Mouse (Mus musculus) CH12F3 (cell line): Measurements from ENCODE around the gene Ptges2.
"Not testable (repeated sequence)": the region's sequence is repeated elsewhere in the genome, so short reads cannot be mapped to it uniquely, and the experiment has no call there.

Source experiments
- in situ Hi-C: fragments of 300-500 bp; cut with MboI; formaldehyde crosslinking; loops from 2 replicates; pipeline ENCODE4 v1.14.3; 2020; ENCODE audit warnings: low sequenced_read_pairs

Ptges2 gene

DNA sequence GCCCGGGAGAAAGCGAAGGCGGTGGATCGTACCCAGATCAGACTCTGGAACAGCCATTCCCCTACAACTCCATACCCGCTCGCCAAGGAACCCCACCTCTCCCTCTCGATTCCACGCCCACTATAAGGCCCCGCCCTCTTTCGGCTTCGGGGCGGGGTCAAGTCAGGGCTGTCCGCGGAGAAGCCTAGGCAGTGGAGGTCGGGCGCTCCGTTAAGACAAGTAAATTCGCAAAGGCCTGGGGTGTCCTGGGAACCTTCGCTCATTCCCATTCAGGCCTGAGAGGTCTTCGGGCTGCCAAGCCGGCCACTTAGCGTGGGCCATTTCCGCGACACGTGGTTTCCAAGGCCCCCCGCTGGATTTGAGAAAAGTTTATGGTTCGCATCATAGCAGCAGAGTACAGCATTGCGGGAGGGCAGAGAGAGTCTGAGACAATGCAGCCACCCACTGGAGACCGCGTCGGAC is at the start of gene Ptges2:
Ptges2 (plus strand) TSS at position 413 of the 462 bp plus-strand sequence.
- in situ Hi-C loops = loop anchor here (10.0 kb wide), 1 partner anchor 169 kb away; no protein-coding TSS in a partner anchor

DNA sequence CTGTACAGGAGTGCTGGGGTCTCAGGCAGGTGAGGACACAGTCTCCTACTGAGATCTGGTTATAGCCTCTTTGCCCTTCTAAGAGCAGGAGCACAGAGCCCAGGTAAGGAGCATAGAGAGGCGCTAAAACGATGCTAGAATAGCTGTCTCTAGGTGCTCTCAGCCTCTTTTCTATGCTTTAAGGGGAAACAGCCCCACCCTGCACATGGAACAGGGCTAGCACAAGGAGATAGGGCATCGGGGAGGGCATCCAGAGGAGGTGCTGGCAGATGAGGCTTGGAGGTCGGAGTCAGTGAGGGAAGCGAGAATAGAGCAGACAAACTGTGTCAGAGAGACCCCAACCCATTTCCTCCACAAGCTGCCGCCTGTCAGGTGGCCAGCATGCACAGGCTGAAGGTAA is 48.7 kb upstream of the Ptges2 start:
- in situ Hi-C loops = no loop called here

DNA sequence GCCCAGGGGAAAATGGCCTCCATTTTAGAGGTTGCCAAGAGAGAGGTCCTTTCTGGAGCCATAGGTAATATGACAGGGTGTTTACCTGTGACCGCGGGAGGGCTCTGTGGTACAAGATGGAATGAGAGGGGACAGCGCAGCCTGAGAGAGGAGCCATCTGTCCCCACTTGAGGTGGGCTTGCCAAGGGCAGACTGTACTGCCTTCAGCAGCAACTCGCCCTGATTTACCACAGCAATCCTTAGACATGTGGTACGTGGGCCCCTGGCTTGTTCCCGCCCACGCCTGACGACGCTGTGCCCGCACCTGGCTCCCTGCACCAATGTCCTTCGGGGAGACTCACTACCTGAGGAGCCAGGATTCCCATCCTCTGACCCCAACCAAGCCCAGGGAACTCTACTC is 47.4 kb upstream of the Ptges2 start:
- in situ Hi-C loops = no loop called here

DNA sequence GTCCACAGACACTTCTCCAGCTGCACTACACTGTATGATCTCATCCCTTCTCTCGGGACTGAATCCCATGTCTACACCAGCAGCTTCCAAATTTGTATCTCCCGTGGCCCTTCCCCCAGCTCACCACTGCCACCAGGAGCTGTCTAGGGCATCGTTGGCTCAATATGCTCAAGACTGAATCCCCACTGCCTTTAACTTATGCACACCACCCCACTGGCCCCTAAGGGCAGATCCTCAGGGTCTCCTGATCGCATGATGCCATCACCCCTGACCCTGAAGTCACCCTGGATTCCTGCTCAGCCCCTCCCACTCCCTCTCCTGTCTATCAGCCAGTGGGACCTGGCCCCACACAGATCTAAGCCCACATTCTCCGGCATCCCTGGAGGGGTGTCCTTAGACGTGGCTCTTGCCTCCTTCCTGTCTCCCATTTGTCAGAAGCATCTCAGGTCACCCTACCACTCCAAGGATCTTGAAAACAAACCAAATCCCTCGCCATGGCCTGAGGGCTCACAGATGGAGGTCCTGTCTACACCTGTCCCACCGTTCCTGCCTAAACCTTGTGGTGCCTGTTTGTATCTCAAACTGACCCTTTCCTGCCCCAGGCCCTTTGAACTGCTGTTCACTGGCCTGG is 46.0 kb upstream of the Ptges2 start:
- in situ Hi-C loops = no loop called here

DNA sequence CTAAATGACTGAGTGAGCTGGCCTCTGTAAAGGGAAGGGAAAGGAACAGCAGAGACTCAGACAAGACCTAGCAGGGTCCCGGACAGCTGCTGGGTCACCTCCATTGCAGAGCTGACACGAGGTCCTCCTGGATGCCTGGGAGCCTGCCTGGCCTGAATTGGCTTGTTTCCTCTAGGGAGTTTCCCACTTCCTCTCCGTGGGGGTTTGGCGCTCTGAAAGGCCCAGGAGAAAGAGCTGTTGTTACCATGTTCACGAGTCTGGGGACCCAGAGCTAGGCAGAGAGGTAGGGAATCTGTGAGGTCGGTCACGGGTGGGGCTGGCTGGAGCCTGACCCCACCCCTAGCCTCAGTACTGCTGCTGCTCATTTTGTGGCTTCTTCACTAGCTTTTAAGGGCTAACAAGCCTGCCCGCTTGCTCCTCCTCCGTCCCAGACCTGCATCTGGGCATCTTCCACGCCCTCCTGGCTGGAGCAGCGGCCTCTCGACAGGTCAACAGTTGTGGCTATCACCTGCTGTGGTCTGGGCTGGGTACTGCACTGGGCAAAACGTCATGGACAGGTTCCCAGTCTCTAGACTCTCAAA is 45.1 kb upstream of the Ptges2 start:
- in situ Hi-C loops = no loop called here

DNA sequence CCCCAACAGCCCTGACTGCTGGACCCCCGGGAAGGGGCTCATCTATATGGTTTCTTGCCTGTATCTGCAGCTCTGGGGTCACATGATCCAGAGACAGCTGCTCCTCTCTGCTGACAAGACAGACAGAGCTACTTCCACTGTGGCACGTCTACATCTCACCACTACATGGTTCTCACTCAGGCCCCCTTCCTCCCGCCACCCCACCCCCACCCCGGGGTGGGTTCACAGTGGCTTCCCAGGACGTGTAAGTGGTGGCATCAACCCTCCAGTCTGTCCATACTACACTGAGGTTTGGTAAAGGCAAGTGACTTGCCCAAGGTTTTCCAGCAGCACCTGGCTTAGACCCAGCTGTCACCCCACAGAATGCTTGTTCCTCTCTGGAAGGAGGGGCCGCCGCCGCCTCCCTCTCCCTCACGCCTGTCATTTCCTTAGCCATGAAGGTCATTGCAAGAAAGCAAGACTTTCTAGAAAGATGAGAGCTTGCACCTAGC is 44.2 kb upstream of the Ptges2 start:
- in situ Hi-C loops = no loop called here

DNA sequence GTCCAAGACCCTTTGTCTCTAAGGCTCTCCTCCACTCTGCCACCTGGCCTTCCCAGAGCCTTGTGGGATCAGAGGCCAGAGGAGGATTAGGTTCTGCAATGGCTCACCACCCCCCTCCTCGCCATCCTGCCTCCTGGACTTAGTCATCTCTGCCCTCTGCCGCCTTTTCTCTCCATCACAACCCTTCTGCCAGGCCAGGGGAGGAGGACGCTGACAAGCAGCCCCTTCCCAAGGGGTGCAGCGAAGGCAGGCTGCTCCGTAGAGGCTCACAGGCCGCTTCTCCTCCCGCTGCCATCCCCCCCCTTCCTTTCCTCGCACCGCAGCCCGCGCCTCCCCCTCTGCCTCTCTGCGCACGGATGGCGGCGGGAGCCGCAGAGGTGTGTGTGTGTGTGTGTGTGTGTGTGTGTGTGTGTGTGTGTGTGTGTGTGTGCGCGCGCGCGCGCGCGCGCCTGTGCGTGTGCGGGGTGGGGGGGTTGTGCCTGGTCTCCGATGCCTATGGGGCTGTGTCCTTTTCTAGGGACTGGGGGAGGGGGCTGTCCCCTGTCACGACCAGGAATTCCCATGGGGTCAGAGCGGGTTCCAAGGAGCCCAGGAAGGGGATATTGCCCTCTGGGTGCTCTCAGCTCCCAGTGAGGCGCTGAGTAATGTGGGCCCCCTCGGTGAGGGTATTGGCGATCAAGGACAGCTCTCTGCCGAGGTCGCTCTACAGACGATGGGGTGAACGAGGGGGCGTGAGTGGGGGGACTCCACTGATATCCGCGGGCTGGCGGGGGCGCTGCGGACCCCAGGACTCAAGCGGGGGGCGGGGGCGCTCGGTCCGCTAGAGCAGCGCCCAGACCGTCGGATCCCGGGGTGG is 43.3 kb upstream of the Ptges2 start, which contains the start of gene Ciz1:
Ciz1 (plus strand) TSS at position 177 of the 856 bp plus-strand sequence.
- in situ Hi-C loops = no loop called here

DNA sequence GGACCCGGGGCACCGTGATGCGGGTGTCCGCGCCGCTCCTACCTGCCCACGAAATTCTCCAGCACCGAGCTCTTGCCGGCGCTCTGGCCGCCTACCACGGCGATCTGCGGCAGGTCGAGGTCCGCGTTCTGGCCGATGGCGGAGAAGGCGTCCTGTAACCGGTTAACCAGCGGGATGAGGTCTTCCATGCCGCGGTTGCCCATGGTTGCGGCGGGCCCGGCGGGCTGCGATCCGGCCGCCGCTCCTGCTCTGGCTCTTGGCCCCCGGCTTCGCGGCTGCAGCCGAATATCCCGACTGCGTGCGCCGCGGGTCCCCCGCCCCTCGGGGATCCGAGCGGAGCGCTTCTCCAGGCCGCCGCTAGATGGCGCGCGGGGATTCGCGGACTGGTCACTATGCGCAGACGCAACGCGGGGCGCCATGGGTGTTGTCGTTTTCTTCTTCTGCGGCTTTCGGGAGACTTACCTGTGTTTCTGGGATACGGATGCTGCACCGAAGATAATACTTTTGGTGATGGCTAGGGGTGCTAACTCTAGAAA is 42.6 kb upstream of the Ptges2 start, which contains the start of gene Dnm1:
Dnm1 (minus strand) TSS at position 332 of the 536 bp plus-strand sequence.
- in situ Hi-C loops = no loop called here

DNA sequence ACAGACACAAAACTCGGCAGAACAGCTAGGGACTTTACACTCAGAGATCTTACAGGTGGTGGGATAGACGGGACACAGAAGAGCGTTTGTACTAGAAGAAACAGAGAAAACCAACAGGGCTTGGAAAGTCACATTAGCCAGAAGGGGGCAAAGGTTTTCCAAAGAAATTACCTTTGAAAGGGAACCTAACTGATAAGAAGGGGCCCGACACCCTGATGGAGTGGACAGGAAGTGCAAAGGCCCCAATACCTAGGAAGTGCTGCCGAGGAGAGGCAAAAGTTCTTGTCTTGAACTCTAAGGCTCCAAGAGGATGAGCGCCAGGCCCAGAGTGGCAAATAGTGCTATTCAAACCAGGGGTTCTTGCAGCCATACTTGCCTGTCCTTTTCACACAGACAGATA is 41.9 kb upstream of the Ptges2 start:
- in situ Hi-C loops = no loop called here

DNA sequence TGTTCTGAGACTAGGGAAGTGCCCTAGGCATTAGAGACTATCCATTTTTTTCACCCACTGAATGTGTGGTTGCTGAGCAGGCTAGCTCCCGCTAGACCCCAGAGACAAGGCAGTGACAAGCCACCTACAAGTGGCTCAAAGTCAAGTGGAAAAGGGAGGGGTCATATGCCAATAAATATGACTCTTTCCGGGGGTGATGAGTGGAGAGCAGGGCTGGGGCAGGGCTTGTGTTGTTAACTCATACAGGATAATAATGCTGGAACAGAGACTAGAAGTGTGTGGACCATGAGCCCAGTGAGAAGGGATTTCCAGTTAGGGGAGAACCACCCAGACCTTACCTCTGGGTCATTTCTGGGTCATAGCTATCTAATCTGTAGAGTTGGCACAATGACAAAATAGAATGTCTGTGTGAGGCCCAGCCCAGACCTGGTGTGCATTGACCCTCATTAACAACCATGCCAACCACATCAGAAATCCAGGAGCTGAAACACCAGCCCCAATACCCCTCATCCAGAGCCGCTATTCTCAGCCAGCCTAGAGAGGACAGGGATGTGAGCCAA is 41.3 kb upstream of the Ptges2 start:
- in situ Hi-C loops = no loop called here

DNA sequence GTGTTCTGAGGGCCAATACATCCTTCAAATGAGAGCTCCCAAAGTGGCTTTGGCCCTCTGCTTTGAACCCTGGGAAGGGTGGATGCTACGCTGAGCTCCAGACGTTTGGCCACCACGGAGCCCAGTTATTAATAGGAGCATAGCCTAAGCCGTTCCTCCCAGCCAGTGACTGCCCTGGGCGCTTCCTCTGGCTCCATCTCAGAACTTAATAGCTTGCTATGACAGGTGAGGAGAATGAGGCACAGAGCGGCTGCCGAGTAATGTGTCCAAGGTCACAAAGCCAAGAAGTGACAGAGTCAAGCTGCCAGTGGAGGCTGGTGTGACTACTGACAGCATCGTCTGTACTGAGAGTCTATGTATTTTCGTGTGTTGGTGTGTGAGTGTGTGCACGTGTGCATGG is 39.5 kb upstream of the Ptges2 start:
- in situ Hi-C loops = no loop called here

DNA sequence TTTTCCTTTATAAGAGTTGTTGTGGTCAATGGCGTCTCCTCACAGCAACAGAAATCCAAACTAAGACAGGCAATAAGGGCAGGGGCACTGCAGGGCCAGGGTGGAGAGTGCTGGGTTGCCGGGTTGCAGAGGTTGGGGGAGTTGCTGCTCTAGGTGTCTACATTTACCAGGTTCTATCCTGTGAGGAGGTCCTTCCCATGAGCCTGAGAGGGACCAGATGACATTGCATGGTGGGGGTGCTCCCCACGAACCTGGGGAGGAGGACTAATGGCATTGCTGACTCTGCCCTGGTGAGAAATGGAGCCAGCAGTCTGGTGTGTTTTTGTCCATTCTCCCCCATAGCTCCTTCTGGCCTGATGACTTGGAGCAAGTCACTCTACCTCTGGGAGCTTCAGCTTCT is 38.0 kb upstream of the Ptges2 start:
- in situ Hi-C loops = no loop called here

DNA sequence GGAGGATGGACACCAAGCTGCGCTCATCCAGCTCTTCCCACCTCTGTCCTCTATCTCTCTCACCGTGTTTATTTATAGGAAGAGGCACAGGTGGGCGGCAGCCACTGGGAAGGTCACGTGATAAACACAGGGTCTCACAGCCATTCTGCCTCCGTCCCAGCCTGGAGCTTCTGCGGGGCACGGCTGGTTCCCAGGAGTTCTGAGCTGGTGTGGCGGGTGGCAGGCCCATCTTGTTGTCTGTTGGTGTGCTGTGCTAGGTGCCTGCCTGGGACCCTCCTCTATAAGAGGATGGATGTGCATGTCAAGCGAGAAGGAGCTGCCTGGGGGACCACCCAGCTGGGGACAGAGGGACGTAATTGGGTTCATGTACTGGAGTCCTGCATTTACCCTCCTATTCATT is 37.3 kb upstream of the Ptges2 start:
- in situ Hi-C loops = no loop called here

DNA sequence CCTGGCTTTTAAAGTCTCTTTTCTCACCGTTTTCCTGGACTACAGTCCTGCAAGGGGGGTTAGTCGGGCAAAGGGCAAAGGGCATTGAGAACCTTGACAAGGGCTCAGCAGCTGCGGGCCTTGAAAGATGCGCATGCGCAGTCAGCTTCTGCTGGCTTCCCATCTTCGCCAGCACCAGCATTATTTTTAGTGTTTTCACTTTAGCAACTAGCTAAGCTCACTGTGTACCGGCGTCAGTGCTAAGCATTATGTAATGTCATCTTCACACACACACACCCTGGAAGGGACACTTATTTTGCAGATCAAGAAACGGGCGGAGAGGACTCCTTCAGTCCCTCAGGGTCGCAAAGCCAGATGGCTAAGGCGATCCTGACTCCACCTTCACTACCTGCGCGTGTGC is 35.0 kb upstream of the Ptges2 start:
- in situ Hi-C loops = no loop called here

DNA sequence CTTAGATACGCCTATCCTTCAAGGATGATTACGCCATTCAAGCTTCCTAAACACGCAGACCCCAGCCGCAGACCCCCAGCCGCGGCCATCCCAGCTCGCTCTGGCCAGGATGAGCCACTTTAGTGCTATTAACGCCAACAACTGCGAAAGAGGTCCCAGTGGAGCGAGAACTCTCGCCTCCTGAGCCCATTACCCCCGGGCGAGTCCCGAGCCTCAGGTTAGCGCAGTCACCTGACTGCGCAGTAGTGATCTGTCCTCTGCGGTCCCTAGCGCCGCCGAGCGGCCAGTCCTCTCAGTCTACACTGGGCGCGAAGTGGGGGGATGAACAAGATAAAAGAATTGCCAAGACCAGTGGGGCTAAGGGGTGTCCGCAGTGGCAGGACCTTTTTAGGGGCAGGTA is 34.3 kb upstream of the Ptges2 start:
- in situ Hi-C loops = no loop called here

DNA sequence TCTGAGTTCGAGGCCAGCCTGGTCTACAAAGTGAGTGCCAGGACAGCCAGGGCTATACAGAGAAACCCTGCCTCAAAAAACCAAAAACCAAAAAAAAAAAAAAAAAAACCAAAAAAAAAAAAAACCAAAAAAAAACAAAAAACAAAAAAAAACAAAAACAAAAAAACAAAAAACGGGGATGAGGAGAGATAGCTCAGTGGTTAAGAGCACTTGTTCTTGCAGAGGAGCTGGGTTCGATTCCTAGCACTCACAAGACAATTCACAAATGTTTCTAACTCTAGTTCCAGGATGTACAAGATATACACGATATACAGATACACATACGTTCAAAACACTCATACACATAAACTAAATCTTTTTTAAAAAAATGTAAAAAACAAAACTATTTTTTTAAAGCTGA is 33.4 kb upstream of the Ptges2 start:
- in situ Hi-C loops = not testable (repeated sequence)

DNA sequence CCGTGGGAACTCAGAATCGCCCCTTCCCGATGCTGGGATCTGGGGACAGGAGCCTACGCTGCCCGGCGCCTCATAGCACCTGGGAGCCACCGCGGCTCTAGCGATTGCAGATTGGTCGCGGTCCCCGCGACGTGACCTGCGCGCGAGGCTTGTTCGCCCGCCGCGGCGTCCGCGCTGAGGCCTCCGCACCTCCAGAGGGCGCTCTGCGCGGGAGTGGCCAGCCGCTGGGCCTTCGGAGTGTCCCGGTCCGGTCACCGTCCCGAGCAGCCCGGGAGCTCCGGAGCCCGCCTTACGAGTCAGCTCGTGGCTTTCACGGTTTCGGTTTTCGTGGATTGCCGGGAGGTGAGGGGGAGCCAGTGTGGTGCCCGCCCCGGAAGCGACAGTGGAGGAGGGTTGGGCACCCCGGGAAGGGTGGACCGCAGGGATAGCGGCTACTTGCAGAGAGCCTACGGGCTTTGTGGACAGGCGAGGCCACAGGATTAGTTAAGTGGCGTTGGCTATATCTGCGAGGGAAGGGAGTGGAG is 32.8 kb upstream of the Ptges2 start:
- in situ Hi-C loops = no loop called here

DNA sequence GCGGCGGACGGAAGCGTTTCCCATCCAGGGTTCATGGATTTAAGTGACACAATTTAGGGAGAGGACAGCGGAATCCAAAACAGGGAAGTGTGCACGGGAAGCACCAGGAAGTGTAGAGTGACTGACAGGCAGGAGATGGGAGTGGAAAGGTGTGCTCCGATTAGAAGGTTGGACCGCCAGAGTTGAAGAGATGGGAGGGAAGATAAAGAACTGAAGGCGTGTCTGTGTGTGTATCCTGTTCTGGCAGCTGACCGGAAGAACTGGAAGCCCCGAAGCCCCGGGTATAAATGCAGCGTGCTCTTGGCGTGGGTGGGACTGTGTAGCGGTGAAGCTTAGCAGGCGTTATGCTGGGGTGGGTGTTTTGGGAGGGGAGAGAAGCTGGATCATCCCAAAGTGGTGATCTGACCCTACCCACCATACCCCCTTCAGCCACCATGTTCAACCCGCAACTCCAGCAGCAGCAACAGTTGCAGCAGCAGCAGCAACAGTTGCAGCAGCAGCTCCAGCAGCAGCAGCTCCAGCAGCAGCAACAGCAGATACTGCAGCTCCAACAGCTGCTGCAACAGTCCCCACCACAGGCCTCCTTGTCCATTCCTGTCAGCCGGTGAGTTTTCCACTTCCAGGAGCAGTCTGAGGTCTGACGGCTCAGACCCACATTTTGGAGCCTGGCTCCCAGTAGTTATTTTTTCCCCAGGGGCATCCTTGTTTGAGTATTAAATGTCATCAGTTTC is 32.2 kb upstream of the Ptges2 start:
- in situ Hi-C loops = no loop called here

DNA sequence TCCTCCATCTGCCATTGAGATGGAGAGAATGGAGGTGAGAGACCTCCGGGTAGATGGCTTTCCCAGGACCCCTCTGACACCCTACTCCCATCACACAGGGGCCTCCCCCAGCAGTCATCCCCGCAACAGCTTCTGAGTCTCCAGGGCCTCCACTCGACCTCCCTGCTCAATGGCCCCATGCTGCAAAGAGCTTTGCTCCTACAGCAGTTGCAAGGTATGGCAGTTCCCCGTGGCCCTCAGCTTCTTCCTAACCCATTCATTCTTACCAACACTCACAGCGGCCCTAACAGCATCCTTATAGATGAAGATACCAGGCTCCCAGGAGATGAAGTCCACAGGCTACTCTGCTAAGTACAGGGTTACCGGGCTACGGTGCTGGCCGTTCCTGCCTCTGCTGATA is 31.6 kb upstream of the Ptges2 start:
- in situ Hi-C loops = no loop called here

DNA sequence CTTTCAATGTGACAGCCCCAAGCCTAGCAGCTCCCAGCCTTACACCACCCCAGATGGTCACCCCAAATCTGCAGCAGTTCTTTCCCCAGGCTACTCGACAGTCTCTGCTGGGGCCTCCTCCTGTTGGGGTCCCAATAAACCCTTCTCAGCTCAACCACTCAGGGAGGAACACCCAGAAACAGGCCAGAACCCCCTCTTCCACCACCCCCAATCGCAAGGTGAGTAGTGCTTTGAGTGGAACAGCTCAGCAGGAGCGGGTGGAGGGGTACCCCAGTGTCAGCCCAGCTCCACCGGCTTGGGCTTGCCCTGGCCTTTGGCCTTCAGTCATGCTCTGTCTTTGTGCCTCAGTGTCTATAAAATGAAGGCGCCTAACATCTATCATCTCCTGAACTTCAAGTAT is 28.4 kb upstream of the Ptges2 start:
- in situ Hi-C loops = no loop called here
